Mouse (Mus musculus) inflammation-experienced regulatory T-cells, adult 6 months (primary cell): Measurements from ENCODE around the gene Itga6. TPM values are rescaled to one million over a fixed set of nuclear protein-coding genes. Genes with fewer than 3 reads are reported as not detected.
"Not testable (repeated sequence)": the region's sequence is repeated elsewhere in the genome, so short reads cannot be mapped to it uniquely, and the experiment has no call there.

ENCODE experiments used
- ATAC-seq: one replicate; pipeline ENCODE4 v1.8.0; 2017
- polyA plus RNA-seq, 3 experiments: library from polyadenylated mRNA; unstranded; fragments of 100-300 nt; shearing (Covaris generic); gene quantifications; one replicate each; pipeline ENCODE4 v1.2.1; 2017

Itga6 gene
- polyA plus RNA-seq, 3 experiments from 2014 or later: 23.9 to 54.9 (median 42.7) TPM

DNA sequence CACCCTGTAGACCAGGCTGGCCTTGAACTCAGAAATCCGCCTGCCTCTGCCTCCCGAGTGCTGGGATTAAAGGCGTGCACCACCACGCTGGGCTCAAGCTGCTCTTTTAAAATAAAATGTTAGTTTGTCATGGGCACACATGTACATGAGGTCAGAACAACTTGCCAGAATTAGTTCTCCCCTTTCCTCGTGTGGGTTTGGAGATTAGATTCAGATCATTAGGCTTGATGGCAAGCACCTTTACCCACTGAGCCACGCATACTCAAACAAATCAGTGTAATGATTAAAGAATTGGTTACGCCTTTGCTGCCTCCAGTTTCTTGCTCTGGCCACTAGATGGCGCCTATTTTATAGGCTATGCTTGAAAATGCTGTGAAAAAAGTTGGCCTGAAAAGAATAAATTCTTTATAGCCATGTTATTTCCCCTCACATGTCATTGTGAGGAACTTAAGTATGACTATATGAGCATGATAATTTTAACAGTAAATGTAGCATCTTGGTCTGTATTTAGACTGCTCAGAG is 153.0 kb downstream of the Itga6 start:
- peak; percentile 58 for ATAC-seq

DNA sequence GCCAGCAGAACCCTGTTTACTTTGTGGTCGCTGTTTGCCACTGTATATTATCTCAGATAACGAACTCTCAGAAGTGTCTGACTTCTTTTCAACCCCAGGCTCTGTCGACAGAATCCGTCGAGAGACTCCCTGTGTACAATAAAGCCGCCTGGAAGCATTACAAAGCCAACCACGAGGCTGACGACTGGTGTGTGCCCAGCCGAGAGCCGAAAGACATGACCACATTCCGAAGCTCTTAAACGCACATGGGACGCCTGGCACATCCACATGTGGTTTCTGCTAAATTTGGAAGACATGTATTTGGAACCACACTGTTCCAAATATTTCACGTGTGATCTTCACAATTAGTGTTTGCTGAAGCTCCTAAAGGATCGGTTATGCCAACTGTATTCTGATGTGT is 154.5 kb downstream of the Itga6 start:
- no peak for ATAC-seq

DNA sequence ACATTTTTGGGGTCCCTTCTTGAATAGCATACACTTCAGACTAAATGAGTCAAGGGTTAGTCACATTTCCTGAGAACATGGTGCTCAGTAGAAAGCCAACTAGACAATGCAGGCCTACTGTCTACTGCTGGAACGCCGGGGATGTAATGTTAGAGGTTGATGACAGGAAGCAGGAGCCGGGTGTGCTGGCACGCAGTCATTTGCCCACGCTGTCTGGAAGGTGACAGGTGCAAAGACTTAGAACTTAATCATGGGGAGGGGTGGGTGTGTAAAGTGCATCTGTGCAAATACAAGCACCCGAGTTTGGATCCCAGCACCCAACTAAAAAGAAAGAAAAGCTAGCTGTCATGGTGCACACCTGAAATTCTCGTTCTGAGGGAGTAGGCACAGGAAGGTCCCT is 159.7 kb downstream of the Itga6 start:
- ATAC-seq: no peak

GRCm38 (mm10) chr2:71906356-71906755 is 160.9 kb downstream of the Itga6 start:
- ATAC-seq: not testable (repeated sequence)

Other genes starting within 250 kb of the Itga6 start
- not detected for gene Dlx1, start 217.5 kb upstream of the Itga6 start, polyA plus RNA-seq
- not detected for gene Dlx2, start 198.9 kb upstream of the Itga6 start, polyA plus RNA-seq
- gene Pdk1, start 127.6 kb downstream of the Itga6 start, polyA plus RNA-seq: 10 to 100 TPM; 13.5 to 36.2 (median 20.6) TPM
- gene Rapgef4, start 235.6 kb downstream of the Itga6 start, polyA plus RNA-seq: 1 to 10 TPM in 2 of 3 experiments, under 1 TPM in 1; 0.87 to 8.7 (median 8.6) TPM